Mouse (Mus musculus) midbrain, embryonic 16.5 days (tissue): ENCODE measurements around the gene Smad1. TPM values are rescaled to one million over a fixed set of nuclear protein-coding genes. Genes with fewer than 3 reads are reported as not detected.
"Not testable (repeated sequence)": the region's sequence is repeated elsewhere in the genome, so short reads cannot be mapped to it uniquely, and the experiment has no call there.

Experiments used
- ATAC-seq: fragments of 200-750 bp; cut with Nextera tagmentation; 2 replicates; pipeline ENCODE4 v1.8.0; 2017; ENCODE audit warnings: moderate TSS enrichment
- H3K27ac ChIP-seq: fragments of 300-500 bp; sonication (generic); 2 replicates; pipeline ENCODE4 v1.5.1; 2014; ENCODE audit warnings: mild to moderate bottlenecking, low read length, mixed read lengths
- H3K27me3 ChIP-seq: fragments of 300-500 bp; sonication (generic); 2 replicates; pipeline ENCODE4 v1.6.1; 2014; ENCODE audit warnings: low read depth, low read length, mixed read lengths; ENCODE audit not compliant: control insufficient read depth, insufficient read depth
- H3K36me3 ChIP-seq: fragments of 300-500 bp; sonication (generic); 2 replicates; pipeline ENCODE4 v1.6.1; 2014; ENCODE audit warnings: mild to moderate bottlenecking, low read length, moderate library complexity, mixed read lengths; ENCODE audit not compliant: control insufficient read depth, insufficient read depth
- H3K4me1 ChIP-seq: fragments of 300-500 bp; sonication (generic); 2 replicates; pipeline ENCODE4 v1.6.1; 2014; ENCODE audit warnings: mild to moderate bottlenecking, low read length, mixed read lengths; ENCODE audit not compliant: control insufficient read depth, insufficient read depth
- H3K4me2 ChIP-seq: fragments of 300-500 bp; sonication (generic); 2 replicates; pipeline ENCODE4 v1.6.1; 2014; ENCODE audit warnings: mild to moderate bottlenecking, low read length, mixed read lengths
- H3K4me3 ChIP-seq: fragments of 300-500 bp; sonication (generic); 2 replicates; pipeline ENCODE4 v1.5.1; 2014; ENCODE audit warnings: low read depth, mild to moderate bottlenecking, low read length, moderate library complexity, mixed read lengths
- H3K9ac ChIP-seq: fragments of 300-500 bp; sonication (generic); 2 replicates; pipeline ENCODE4 v1.6.1; 2014; ENCODE audit warnings: low read depth, low read length, mixed read lengths
- H3K9me3 ChIP-seq: fragments of 300-500 bp; sonication (generic); replicated peaks from 2 replicates; pipeline ENCODE4 v1.6.1; 2014; ENCODE audit warnings: mild to moderate bottlenecking, low read length, mixed read lengths; ENCODE audit not compliant: control insufficient read depth, poor library complexity, severe bottlenecking
- WGBS: fragments of 180-500 bp; shearing (Covaris S2); extraction: QIAGEN DNeasy Blood & Tissue Kit; methylation state at CpG from one replicate; pipeline ENCODE4 v1.1.7; 2014; 5-methylcytosine and 5-hydroxymethylcytosine counted together
- polyA plus RNA-seq: library from polyadenylated mRNA; unstranded; fragments of >200 nt; fragmentation: Nextera tagmentation; extraction: Ambion mirVana; gene quantifications from 2 replicates; pipeline ENCODE4 v1.2.1, GENCODE M21; 2015

Gene Smad1
- polyA plus RNA-seq: 58.7 and 66.6 TPM in 2 replicates

DNA sequence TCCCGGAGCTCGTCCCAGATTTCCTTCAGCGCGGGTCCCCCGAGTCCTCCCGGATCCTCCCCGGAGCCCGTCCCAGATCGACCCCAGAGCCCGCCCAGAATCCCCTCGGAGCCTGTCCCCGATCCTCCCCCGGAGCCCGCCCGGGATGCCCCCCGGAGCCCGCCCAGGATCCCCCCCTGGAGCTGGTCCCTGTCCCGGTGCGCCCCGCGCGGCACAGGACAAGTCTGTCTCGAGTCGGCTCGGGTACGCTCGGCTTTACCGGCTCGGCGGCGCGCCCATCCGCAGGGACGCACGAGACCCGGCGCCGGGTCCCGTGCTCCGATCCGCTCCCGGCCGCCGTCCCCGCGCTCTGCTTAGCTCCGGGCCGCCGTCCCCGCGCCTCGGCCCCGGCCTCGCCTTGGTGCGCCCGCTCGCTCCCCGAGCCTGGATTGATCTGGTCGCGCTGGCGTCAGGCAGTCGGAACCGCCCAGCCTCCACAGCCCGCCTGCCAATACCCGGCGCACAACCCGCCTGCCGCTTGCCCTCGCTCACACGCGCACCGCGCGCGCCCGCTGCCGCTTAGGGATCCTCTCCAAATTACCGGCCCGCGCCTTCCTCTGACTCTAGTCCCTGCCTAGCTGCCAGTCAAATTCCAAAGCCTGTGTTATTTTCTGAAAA is at the start of gene Smad1:
Smad1 (minus strand) TSS at position 525 of the 657 bp plus-strand sequence.
- Histone ChIP-seq H3K36me3 (no peaks in the 10 kb centered on the region), H3K4me2 (peak within 1 kb of the TSS; percentile 60), H3K4me3 (peak within 1 kb of the TSS; percentile 92), H3K9me3 (no peaks in the 10 kb centered on the region), H3K27ac (peak within 1 kb of the TSS; percentile 95), H3K27me3 (no peaks in the 10 kb centered on the region), H3K9ac (peak within 1 kb of the TSS; percentile 98), H3K4me1 (peaks cover 22% of the 10 kb centered on the region)
- ATAC-seq: peak; percentile 95
- WGBS: under 1% methylated on average over 68 of the region's 80 CpGs

DNA sequence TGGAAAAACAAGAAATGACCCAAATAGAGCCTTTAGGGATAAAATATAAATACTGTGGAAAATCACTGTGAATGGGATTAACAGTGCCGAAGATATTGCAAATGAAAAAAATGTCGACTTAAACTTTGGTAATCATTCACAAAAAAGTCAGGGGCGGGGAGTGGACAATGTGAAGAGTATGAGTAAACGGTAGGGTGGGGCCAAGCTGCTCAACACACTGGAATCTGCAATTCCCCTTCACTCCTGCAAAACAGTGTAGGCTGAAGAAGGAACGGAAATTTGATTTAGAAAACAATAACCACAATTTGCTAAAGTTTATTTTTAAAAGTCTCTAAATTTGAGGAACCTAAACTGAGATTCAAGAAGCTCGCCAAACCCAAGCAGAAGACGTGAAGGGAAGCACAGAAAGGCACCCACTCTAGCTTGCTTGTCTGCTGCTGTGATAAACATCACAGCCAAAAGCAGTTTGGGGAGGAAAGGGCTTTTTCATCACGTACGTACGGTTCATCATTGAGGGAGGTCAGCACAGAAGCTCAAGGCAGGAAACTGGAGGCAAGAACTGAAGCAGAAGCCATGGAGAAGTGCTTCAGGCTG is 48.0 kb upstream of the Smad1 start:
- Histone ChIP-seq H3K4me1 (no peaks in the 10 kb centered on the region), H3K36me3 (no peaks in the 10 kb centered on the region), H3K27ac (no peak overlapping the region), H3K9ac (no peak overlapping the region), H3K4me2 (no peak overlapping the region), H3K4me3 (no peak overlapping the region), H3K9me3 (no peaks in the 10 kb centered on the region), H3K27me3 (no peaks in the 10 kb centered on the region)
- no peak for ATAC-seq
- 87% methylated on average over 10 of the region's 10 CpGs for WGBS

DNA sequence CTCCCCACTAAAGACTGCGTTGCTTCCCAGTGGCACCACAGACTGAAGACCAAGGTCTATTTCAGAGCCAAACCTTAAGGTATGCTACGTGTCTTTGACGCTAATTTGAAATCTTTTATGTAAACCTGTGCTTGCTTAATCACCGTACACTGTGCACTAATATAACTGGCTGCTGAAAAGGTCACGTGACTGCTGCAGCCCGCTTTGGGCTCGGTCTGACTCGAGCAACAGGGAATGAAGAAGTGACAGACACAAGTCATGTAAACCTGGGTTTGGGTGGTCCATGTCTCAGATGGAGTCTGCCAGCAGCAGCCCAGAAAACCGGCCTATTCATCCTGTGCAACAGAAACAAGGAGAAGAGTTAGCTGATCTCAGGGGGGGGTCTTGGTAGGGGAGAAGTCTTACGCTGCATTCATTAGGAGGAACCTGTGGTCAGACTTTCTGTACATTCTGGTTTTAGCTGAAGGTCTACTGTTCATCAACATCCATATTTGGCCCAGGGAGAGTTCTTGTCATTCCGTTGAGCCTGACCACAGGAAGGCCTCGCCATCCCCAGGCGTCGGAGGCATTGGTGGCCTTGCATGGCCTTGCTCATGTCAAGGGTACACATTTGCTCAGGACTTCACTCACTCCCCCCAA is 44.3 kb upstream of the Smad1 start:
- no peak overlapping the region for H3K4me3 ChIP-seq
- H3K9me3 ChIP-seq: no peaks in the 10 kb centered on the region; the same call in 1 of the 2 replicates
- no peaks in the 10 kb centered on the region for H3K27me3 ChIP-seq
- no peak for ATAC-seq
- H3K27ac ChIP-seq: no peak overlapping the region
- no peaks in the 10 kb centered on the region for H3K4me1 ChIP-seq
- no peaks in the 10 kb centered on the region for H3K36me3 ChIP-seq
- no peak overlapping the region for H3K4me2 ChIP-seq
- WGBS: 84% methylated on average over 14 of the region's 14 CpGs
- H3K9ac ChIP-seq: no peak overlapping the region

DNA sequence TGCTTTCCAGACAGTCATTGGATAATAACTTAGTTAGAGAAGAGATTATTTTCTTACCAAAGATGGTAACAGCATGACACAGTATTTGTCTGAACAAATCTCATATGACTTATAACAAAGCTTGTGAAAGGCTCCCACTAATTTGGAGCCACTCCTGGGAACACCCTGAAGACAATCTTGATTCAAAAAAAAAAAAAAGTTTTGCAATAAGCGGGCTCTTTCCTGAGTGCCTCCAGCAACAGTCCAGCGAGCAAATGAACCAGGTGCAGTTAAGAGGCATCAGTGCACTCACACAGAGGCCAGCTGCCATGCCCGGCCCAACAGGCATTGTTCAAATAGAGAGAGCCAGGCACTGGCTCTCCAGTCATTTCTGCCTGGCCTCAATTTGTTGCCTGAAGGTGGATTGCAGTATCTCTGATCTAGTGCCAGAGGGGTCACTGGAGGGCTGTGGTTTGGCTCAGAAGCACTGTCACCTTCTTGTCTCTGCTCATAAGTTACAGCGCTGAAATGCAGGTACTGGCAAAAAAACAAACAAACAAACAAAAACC is 34.7 kb upstream of the Smad1 start:
- Histone ChIP-seq H3K9me3 (no peaks in the 10 kb centered on the region), H3K9ac (no peak overlapping the region), H3K27ac (no peak overlapping the region), H3K27me3 (no peaks in the 10 kb centered on the region), H3K4me1 (no peaks in the 10 kb centered on the region; the same call in 1 of the 2 replicates), H3K36me3 (no peaks in the 10 kb centered on the region), H3K4me2 (no peak overlapping the region), H3K4me3 (no peak overlapping the region)
- WGBS: 39% methylated on average over 4 of the region's 4 CpGs
- ATAC-seq: peak; percentile 42; the same call in 1 of the 2 replicates

DNA sequence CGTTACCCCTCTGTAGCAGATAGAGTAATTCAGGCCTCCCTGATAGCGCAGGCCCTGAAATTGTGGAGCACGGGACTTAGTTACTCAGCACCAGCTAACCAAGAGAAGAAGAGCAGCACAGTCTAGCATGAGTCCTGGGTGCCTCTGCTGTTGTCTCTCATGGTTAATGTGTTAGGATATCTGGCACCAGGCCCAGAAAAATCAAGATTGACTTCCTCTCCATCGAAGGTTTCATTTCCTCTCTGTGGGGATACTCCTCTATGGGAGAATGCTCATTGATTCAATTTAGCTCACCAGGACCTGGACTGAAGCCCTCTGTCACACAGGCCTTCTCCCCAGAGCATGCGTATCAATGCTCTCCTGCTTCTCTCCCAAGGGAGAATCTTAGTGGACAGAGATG is 15.6 kb upstream of the Smad1 start:
- Histone ChIP-seq H3K4me3 (no peak overlapping the region), H3K9ac (no peak overlapping the region), H3K27ac (no peak overlapping the region), H3K36me3 (no peaks in the 10 kb centered on the region), H3K9me3 (no peaks in the 10 kb centered on the region), H3K4me1 (no peaks in the 10 kb centered on the region), H3K27me3 (no peaks in the 10 kb centered on the region), H3K4me2 (no peak overlapping the region)
- ATAC-seq: no peak
- WGBS: 90% methylated on average over 5 of the region's 5 CpGs

DNA sequence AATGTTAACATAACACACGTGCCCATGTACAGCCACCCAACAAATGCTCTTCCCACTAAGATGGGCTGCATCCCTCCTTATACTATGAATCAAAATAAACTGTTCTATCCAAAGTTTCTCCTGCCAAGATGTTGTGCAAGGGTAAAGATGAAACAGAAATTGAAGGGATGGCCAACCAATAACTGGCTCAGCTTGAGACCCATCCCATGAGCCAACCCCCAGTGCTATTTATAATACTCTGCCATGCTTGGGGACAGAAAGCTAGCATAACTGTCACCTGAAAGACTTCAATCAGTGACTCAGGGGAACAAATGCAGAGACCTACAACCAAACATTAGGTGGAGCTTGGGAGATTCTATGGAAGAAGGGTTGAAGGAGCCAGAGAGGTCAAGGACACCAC is 11.2 kb upstream of the Smad1 start:
- no peaks in the 10 kb centered on the region for H3K36me3 ChIP-seq
- no peak for ATAC-seq
- no peaks in the 10 kb centered on the region for H3K27me3 ChIP-seq
- no peak overlapping the region for H3K4me2 ChIP-seq
- no peak overlapping the region for H3K9ac ChIP-seq
- 87% methylated on average over 1 of the region's 1 CpGs for WGBS
- H3K4me1 ChIP-seq: no peaks in the 10 kb centered on the region
- H3K9me3 ChIP-seq: no peaks in the 10 kb centered on the region
- no peak overlapping the region for H3K4me3 ChIP-seq
- no peak overlapping the region for H3K27ac ChIP-seq

DNA sequence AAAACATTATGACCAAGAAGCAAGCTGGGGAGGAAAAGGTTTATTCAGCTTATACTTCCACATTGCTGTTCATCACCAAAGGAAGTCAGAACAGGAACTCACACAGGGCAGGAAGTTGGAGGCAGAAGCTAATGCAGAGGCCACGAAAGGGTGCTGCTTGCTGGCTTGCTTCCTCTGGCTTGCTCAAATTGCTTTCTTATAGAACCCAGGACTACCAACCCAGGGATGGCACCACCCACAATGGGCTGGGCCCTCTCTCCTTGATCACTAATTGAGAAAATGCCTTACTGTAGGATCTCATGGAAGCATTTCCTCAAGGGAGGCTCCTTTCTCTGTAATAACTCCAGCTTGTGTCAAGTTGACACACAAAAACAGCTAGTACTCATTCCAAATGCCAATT is 8.0 kb upstream of the Smad1 start:
- not testable (repeated sequence) for H3K4me3 ChIP-seq, H3K9ac ChIP-seq, H3K4me1 ChIP-seq, H3K36me3 ChIP-seq, H3K27ac ChIP-seq, H3K27me3 ChIP-seq, H3K9me3 ChIP-seq, H3K4me2 ChIP-seq, ATAC-seq
- WGBS: 76% methylated on average over 1 of the region's 1 CpGs

DNA sequence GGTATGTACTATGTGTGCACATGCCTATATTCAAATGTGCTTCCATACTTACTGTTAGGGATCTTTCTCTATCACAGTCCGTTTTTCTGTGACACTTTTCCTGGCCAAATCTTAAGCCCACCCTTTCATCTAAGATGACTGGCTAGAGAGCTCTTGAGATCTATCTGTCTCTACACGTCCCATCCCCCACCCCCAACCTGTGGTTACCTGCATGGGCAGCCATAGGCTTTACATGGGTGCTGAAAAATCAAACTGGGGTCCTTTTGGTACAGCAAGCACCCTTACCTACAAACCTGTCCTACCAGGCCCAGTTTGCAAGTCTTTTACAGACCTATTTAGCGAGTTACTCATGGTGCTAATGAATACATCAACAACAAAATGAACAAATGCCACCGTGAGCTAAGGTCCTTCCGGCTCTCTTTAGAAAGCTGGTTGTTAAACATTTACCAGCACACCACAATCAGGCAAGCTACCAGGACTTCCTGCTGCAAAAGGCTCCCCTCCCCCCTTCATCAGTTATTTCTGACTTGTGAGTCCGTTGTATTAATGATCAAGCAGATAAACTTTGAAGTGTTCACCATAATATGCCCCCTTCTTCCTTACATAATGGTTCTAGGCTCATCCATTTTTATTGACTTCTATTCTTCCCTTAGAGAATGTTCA is 5.7 kb upstream of the Smad1 start:
- ATAC-seq: no peak
- 82% methylated on average over 6 of the region's 6 CpGs for WGBS

More for the DNA sequence above, 5.7 kb upstream of the Smad1 start:
- Histone ChIP-seq H3K9ac (no peak overlapping the region), H3K9me3 (no peaks in the 10 kb centered on the region), H3K4me3 (no peak overlapping the region), H3K27ac (no peak overlapping the region), H3K4me2 (no peak overlapping the region), H3K27me3 (no peaks in the 10 kb centered on the region), H3K36me3 (no peaks in the 10 kb centered on the region), H3K4me1 (no peaks in the 10 kb centered on the region)
